Mouse (Mus musculus): ENCODE results near the gene Rmnd5a.

GRCm38 (mm10) chr6:71348006-71348405 lies 92.4 kb downstream of the Rmnd5a start:
- no peak for TF ChIP-seq CTCF (IDR thresholded peaks at IDR 0.05; ENCODE audit: insufficient read depth, low read depth, low read length)
- TF ChIP-seq POLR2A (IDR thresholded peaks at IDR 0.05; ENCODE audit: insufficient read depth, low read depth, low read length), result no peak

All from olfactory bulb, adult 2 months (tissue).